Mouse (Mus musculus) liver, embryonic 14 days (tissue): ENCODE data around the gene Olfr599. TPM values are rescaled to one million over a fixed set of nuclear protein-coding genes. Genes with fewer than 3 reads are reported as not detected.

ENCODE experiments used
- polyA plus RNA-seq: library from polyadenylated mRNA; depleted of rRNA; stranded (reverse); fragments of >200 nt; gene quantifications from 2 replicates; pipeline ENCODE4 v1.2.3, GENCODE M21; 2012; rRNA removed

Gene Olfr599
- not detected in 2 replicates for polyA plus RNA-seq

DNA sequence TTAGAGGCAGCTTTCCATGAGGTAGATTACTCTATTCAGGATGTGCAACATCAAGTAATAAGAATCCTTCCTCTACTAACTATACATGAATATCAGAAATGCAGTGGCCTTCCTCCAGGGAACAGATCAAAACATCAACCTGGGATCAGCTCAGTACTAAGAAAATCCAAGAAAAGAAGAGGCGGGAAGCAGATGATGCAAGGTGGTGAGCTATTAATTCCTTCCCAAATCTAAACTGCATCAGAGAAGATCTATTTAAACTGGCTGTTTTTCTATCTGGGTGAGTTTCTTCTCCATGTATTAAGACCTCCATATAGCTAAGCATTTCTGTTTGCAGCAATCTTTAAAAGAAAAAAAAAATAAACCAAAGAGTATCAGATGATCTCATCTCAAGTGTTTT is at the start of gene Olfr599:
Olfr599 (plus strand) TSS at position 301 of the 400 bp plus-strand sequence.

DNA sequence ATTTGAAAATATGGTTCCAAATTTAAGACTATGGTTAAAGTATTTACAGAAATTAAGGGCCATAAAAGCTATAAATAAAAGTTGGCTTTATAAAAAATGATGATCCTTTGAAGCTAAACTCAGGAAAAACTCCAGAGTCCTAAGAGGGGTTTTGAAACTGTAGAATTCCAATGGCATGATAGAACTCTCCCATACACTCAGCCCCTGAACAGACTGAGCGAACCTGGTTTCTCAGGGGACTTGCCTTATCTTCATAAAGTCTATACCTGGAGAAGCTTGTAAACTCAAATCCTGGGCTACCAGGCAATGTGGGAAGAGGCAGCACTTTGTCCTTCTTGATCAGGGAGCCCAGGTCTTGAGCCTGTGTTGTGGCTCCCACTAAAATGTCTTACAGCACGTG is 30.4 kb upstream of the Olfr599 start, which contains the start of gene Olfr596:
Olfr596 (plus strand) TSS at position 301 of the 400 bp plus-strand sequence.

DNA sequence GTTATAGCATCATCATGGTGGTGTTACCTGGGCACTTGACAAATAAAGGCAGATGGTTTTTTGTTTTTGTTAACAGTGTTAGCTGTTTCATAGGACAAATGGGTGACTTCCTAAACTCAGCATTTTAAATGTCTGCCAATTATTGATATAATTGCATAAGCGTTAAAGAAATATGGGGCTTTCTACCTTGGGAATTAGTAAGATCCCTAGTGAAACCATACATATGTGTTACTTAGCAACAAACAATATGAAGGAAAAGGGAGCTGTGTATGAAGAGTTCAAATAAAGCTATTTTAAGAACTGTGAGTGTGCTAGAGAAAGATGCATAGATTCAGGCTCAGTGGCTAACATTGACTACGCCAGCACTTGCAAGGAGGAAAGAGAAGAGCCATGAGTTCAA is 19.7 kb upstream of the Olfr599 start, which contains the start of gene Olfr597:
Olfr597 (plus strand) TSS at position 301 of the 400 bp plus-strand sequence.

DNA sequence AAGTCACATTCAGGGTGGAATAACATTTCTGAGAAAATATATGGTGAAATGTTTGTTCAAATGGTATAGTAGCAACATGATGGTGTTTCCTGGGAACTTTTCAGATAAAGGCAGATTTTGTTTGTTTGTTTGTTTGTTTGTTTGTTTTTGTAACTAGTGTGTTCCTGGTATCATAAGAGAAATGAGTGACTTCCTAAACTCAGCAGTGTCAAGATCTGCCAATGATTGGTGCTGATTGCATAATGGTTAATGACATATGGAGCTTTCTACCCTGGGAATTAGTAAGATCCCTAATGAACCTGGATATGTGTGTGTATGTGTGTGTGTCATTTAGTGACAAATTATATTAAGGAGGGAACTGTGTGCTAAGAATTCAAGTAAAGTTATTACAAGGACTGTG is 12.4 kb upstream of the Olfr599 start, which contains the start of gene Olfr598:
Olfr598 (plus strand) TSS at position 301 of the 400 bp plus-strand sequence.

DNA sequence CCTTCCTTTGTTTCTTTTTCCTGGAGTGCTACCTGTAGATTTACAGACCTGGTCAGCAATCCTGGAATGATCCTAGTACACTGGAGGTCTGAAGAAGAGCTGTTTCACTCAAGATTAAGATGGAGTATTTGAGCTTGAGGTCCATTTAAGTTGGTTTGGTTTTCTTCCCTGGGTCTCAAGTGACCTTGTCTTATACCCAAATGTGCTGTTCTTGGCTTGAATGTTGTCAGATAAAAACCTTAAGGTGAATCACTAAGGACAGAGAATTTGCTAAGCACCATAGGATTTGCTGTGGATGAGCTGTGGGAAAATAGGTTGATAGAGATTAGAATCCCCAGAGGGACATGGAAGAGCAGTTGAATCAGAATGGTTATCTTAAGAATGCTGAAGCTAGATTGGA is 13.9 kb downstream of the Olfr599 start, which contains the start of gene Olfr600:
Olfr600 (minus strand) TSS at position 101 of the 400 bp plus-strand sequence.

DNA sequence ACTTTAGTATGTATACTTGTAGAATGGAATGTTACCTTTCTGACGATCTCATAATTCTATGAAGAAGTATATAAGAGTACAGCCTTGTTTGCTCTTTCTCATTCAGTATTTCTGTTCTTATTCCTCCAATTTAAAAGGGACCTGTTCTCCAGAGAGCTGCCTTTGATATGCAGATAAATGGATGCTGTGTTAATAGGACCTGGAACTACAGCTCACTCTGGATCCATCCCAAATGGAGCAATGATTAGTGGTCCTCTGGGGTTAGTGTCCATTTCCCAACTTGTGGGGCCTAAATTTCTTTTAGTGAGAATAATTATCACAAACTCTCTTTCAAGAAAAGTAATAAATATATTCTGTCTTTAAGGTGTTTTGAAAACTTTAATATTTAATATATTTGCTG is 26.8 kb downstream of the Olfr599 start, which contains the start of gene Olfr601:
Olfr601 (minus strand) TSS at position 101 of the 400 bp plus-strand sequence.

DNA sequence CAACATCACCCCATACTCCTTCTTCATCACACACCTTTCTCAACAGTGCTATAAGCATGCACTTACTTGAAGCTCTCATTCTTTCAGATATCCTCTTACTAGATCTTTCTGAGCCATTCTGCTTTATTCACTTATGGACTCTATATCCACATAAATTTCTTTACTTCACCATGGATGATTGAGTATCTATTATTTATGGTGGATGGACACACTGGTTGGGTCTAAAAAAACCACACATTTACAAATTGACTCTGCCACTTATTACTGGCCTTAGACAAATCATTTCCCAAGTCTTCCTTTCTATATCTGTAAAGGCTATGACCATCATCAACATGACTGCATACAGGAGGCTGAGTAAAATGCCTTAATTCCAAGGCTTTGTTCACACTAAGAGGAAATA is 50.4 kb downstream of the Olfr599 start, which contains the start of gene Olfr603:
Olfr603 (minus strand) TSS at position 101 of the 400 bp plus-strand sequence.

Other genes with a start within 250 kb of the Olfr599 start
- not detected in 2 replicates for gene Olfr585, start 238.2 kb upstream of the Olfr599 start, polyA plus RNA-seq
- not detected in 2 replicates for gene Olfr586, start 210.3 kb upstream of the Olfr599 start, polyA plus RNA-seq
- not detected in 2 replicates for gene Olfr588-ps1, start 195.0 kb upstream of the Olfr599 start, polyA plus RNA-seq
- gene Olfr589, start 179.6 kb upstream of the Olfr599 start, polyA plus RNA-seq, result not detected in 2 replicates
- not detected in 2 replicates for gene Olfr591, start 157.6 kb upstream of the Olfr599 start, polyA plus RNA-seq
- gene Olfr592, start 151.1 kb upstream of the Olfr599 start, polyA plus RNA-seq, result not detected in 2 replicates
- not detected in 2 replicates for gene Olfr593, start 124.1 kb upstream of the Olfr599 start, polyA plus RNA-seq
- not detected in 2 replicates for gene Olfr594, start 118.9 kb upstream of the Olfr599 start, polyA plus RNA-seq
- gene Usp17ld, start 83.4 kb upstream of the Olfr599 start, polyA plus RNA-seq, result not detected in 2 replicates
- gene Olfr596, start 30.3 kb upstream of the Olfr599 start, polyA plus RNA-seq, result not detected in 2 replicates
- gene Olfr597, start 19.6 kb upstream of the Olfr599 start, polyA plus RNA-seq, result not detected in 2 replicates
- gene Olfr598, start 12.3 kb upstream of the Olfr599 start, polyA plus RNA-seq, result not detected in 2 replicates
- gene Olfr600, start 13.8 kb downstream of the Olfr599 start, polyA plus RNA-seq, result not detected in 2 replicates
- gene Olfr601, start 26.7 kb downstream of the Olfr599 start, polyA plus RNA-seq, result not detected in 2 replicates
- not detected in 2 replicates for gene Olfr603, start 50.3 kb downstream of the Olfr599 start, polyA plus RNA-seq
- not detected in 2 replicates for gene Usp17lc, start 79.2 kb downstream of the Olfr599 start, polyA plus RNA-seq
- gene Olfr605, start 109.5 kb downstream of the Olfr599 start, polyA plus RNA-seq, result not detected in 2 replicates
- gene Olfr606, start 113.1 kb downstream of the Olfr599 start, polyA plus RNA-seq, result not detected in 2 replicates
- gene Olfr607, start 128.2 kb downstream of the Olfr599 start, polyA plus RNA-seq, result not detected in 2 replicates
- not detected in 2 replicates for gene Olfr608, start 134.0 kb downstream of the Olfr599 start, polyA plus RNA-seq
- gene Olfr609, start 162.1 kb downstream of the Olfr599 start, polyA plus RNA-seq, result not detected in 2 replicates
- gene Olfr610, start 176.2 kb downstream of the Olfr599 start, polyA plus RNA-seq, result not detected in 2 replicates
- gene Olfr611, start 184.9 kb downstream of the Olfr599 start, polyA plus RNA-seq, result not detected in 2 replicates
- not detected in 2 replicates for gene Olfr612, start 206.8 kb downstream of the Olfr599 start, polyA plus RNA-seq
- gene Olfr613, start 212.2 kb downstream of the Olfr599 start, polyA plus RNA-seq, result not detected in 2 replicates
- not detected in 2 replicates for gene Olfr615, start 220.2 kb downstream of the Olfr599 start, polyA plus RNA-seq
- not detected in 2 replicates for gene Olfr616, start 233.2 kb downstream of the Olfr599 start, polyA plus RNA-seq
- not detected in 2 replicates for gene Olfr617, start 237.1 kb downstream of the Olfr599 start, polyA plus RNA-seq